In the genomic region with DNA sequence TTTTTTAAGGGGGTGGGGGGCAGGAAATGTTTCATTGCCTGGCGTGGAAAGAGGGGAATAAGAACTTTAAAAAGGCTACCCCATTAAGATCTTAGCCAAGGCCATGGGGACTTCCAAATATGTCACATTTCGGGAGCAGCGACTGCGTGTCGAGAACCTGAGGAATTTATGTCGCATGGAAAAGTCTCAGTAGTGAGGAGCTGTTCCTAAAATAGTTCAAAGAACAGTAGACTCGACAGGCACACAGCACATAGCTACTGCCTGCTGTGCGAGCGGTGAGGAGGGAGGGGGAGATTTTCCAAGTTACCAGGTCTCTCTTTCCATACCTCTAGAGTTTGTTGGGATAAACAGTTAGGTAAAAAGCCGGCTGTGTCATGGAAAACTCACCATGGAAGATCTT, we compare ENCODE assay signal across 32 mouse cellular contexts.
A peak's percentile ranks its signal among the peaks of the same experiment; 100 is the strongest.
DNase-seq lines count a peak whose midpoint lies in the region; ATAC-seq lines count a peak whose summit lies in the region.
"Had no signal": no experiment of that assay in that cellular context is flagged by ENCODE, and none has a peak within 500 bp of the region (broad histone marks: within the 10 kb centered on the region; RNA-seq: fewer than 3 reads in every experiment).

No protein-coding gene starts in this region.

- peak overlapping the region; percentile 9; the same call in 1 of the 2 replicates for H3K9ac ChIP-seq in heart, embryonic 13.5 days
- H3K9ac ChIP-seq: hindbrain, embryonic 13.5 days; limb, embryonic 15.5 days; liver, embryonic 13.5 days; midbrain, embryonic 13.5 days; neural tube, embryonic 13.5 days had no signal

- no peak overlapping the region for H3K4me3 ChIP-seq in heart, embryonic 13.5 days
- H3K4me3 ChIP-seq: erythroblast, embryonic 14.5 days; gastrocnemius, adult 2 months; hindbrain, embryonic 13.5 days; limb, embryonic 15.5 days; liver, embryonic 13.5 days; midbrain, embryonic 13.5 days; neural tube, embryonic 13.5 days had no signal

- no peaks in the 10 kb centered on the region for H3K9me3 ChIP-seq in heart, embryonic 13.5 days
- H3K9me3 ChIP-seq: G1E; hindbrain, embryonic 13.5 days; limb, embryonic 15.5 days; liver, embryonic 13.5 days; midbrain, embryonic 13.5 days had no signal

- peaks cover 72% of the 10 kb centered on the region for H3K4me1 ChIP-seq in heart, embryonic 13.5 days
- H3K4me1 ChIP-seq: hindbrain, embryonic 13.5 days; midbrain, embryonic 13.5 days; neural tube, embryonic 13.5 days had no signal

- H3K4me2 ChIP-seq in heart, embryonic 13.5 days = peak overlapping the region; percentile 39
- H3K4me2 ChIP-seq: hindbrain, embryonic 13.5 days; limb, embryonic 15.5 days; liver, embryonic 13.5 days; midbrain, embryonic 13.5 days; neural tube, embryonic 13.5 days had no signal

- intact Hi-C loops in heart, postnatal 36 days (cut with DNase I) = no loop called here

- 31% methylated on average over 10 of the region's 10 CpGs for WGBS in heart, embryonic 13.5 days

- peak overlapping the region; percentile 95 for H3K27ac ChIP-seq in heart, embryonic 13.5 days (replicated peaks)
- H3K27ac ChIP-seq: gastrocnemius, adult 2 months; hindbrain, embryonic 13.5 days; kidney, postnatal 0 days; limb, embryonic 15.5 days; liver, embryonic 13.5 days; macrophage; midbrain, embryonic 13.5 days; neural tube, embryonic 13.5 days had no signal

- ATAC-seq in heart, embryonic 13.5 days (ENCODE audit: extremely low read depth, insufficient number of reproducible peaks, low FRiP score, low TSS enrichment) = no peak
- ATAC-seq: forebrain, embryonic 16.5 days; intestine, embryonic 16.5 days; lung, postnatal 0 days; midbrain, embryonic 13.5 days had no signal

- H3K36me3 ChIP-seq in heart, embryonic 13.5 days = no peaks in the 10 kb centered on the region
- H3K36me3 ChIP-seq: G1E; hindbrain, embryonic 13.5 days; limb, embryonic 15.5 days; liver, embryonic 13.5 days; midbrain, embryonic 13.5 days; neural tube, embryonic 13.5 days had no signal

- peak; percentile 7 for DNase-seq in adrenal gland, adult 2 months
- no peak for DNase-seq in adrenal gland, postnatal 25 days
- no peak for DNase-seq in heart, postnatal 36 days
- DNase-seq in testis, postnatal 10 days (ENCODE audit: low spot score) = peak; percentile 12
- DNase-seq in testis, postnatal 14 days (ENCODE audit: low spot score) = no peak
- no peak for DNase-seq in layer of hippocampus, postnatal 25 days (ENCODE audit: extremely low spot score in 1 of 2, low spot score in 1 of 2)
- DNase-seq in spleen, adult 18-20 months = no peak
- DNase-seq: adrenal gland, postnatal 14 days; cerebellum, adult 2 months; cerebellum, postnatal 14 days; gastrocnemius, adult 2 months; gastrocnemius, postnatal 36 days; kidney, adult 8-10 months; layer of hippocampus, adult 9-11 months; liver, embryonic 13.5 days; lung, adult 18-20 months; retina, postnatal 1 day; right cerebral cortex, postnatal 25 days; thymus, adult 2 months; thymus, postnatal 36 days had no signal

- H3K27me3 ChIP-seq in heart, embryonic 13.5 days (replicated peaks) = no peaks in the 10 kb centered on the region
- H3K27me3 ChIP-seq: hindbrain, embryonic 13.5 days; limb, embryonic 15.5 days; liver, embryonic 13.5 days; midbrain, embryonic 13.5 days; neural tube, embryonic 13.5 days had no signal

Comparison
In these comparisons a context has a peak if more than half of its experiments do, and no peak if none do; other contexts are left out.
1. DNase-seq: peak in adrenal gland, adult 2 months (single experiment) and testis, postnatal 10 days (single experiment); none in adrenal gland, postnatal 25 days (single experiment), heart, postnatal 36 days (0 of 2), testis, postnatal 14 days (single experiment), layer of hippocampus, postnatal 25 days (0 of 2) and spleen, adult 18-20 months (0 of 2).